Mouse (Mus musculus) liver, adult 10 weeks (tissue): Measurements from ENCODE around the gene Ppig. TPM values are rescaled to one million over a fixed set of nuclear protein-coding genes. Genes with fewer than 3 reads are reported as not detected.

Source experiments
- polyA plus RNA-seq: library from polyadenylated mRNA; stranded (reverse); fragments of 350-450 nt; fragmentation: Illumina TruSeq; extraction: RNeasy Lipid Tissue Mini Kit (QIAGEN cat#74804); gene quantifications from one replicate; pipeline ENCODE4 v1.2.3, GENCODE M21; 2014; ENCODE audit warnings: low read depth, low replicate concordance

Ppig gene
- 51.1 TPM for polyA plus RNA-seq

DNA sequence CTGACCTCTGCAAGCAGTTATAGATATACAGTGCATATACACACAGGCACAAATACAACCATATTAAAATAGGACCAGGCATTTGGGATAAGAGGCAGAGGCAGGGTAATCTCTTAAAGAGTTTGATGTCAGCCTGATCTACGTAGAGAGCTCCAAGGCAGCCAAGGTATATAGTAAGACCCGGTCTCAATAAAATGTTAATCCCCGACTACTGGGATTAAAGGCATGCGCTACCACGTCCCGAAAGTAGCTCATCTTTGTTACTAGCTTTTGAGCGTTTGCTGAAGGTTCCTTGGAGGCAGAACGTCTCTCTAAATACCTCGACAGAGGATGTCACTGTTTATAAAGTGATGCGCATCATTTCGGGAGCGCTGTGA, at the start of gene Ppig:
Gene Ppig (plus strand): TSS at position 273 of the 377 bp plus-strand sequence.

GRCm38 (mm10) chr2:69712981-69713625, 9.2 kb upstream of the Ppig start, which contains the start of gene Fastkd1:
Gene Fastkd1, minus strand, starts transcription at chr2:69713516.

GRCm38 (mm10) chr2:69789429-69790069, 67.2 kb downstream of the Ppig start, which contains the start of the genes Ccdc173 and Phospho2:
Gene Ccdc173, minus strand, starts transcription at chr2:69789575.
Gene Phospho2, plus strand, starts transcription at chr2:69789623.

Other genes with a start within 250 kb of the Ppig start
- gene Lrp2, start 136.5 kb upstream of the Ppig start, polyA plus RNA-seq: 0.08 TPM
- 12.2 TPM for gene Bbs5, start 75.4 kb upstream of the Ppig start, polyA plus RNA-seq
- not detected for gene Klhl41, start 52.4 kb upstream of the Ppig start, polyA plus RNA-seq
- 33.9 TPM for gene Fastkd1, start 9.0 kb upstream of the Ppig start, polyA plus RNA-seq
- 0.85 TPM for gene Ccdc173, start 67.0 kb downstream of the Ppig start, polyA plus RNA-seq
- gene Phospho2, start 67.1 kb downstream of the Ppig start, polyA plus RNA-seq: 41.3 TPM
- gene Klhl23, start 99.4 kb downstream of the Ppig start, polyA plus RNA-seq: 1.2 TPM
- 239 TPM for gene Ssb, start 139.0 kb downstream of the Ppig start, polyA plus RNA-seq
- 57.9 TPM for gene Mettl5, start 163.1 kb downstream of the Ppig start, polyA plus RNA-seq
- 88.3 TPM for gene Ubr3, start 174.7 kb downstream of the Ppig start, polyA plus RNA-seq